Mouse (Mus musculus) cerebellum, adult 2 months (tissue): Measurements from ENCODE around the gene Osbpl10. TPM values are rescaled to one million over a fixed set of nuclear protein-coding genes. Genes with fewer than 3 reads are reported as not detected.
"Not testable (repeated sequence)": the region's sequence is repeated elsewhere in the genome, so short reads cannot be mapped to it uniquely, and the experiment has no call there.

Source experiments
- DNase-seq, 2 experiments: peaks; one replicate each; pipeline ENCODE4 v3.0.0; 2021
- H3K27ac ChIP-seq: fragments of 200-500 bp; 2 replicates; pipeline ENCODE4 v1.5.1; 2012; ENCODE audit warnings: low read length, control low read depth, inconsistent platforms; ENCODE audit not compliant: insufficient read depth
- H3K27me3 ChIP-seq: fragments of 200-500 bp; 2 replicates; pipeline ENCODE4 v1.6.1; 2012; ENCODE audit warnings: inconsistent platforms, mild to moderate bottlenecking, low read length, moderate library complexity; ENCODE audit not compliant: control insufficient read depth, insufficient read depth
- H3K4me1 ChIP-seq: fragments of 200-500 bp; 2 replicates; pipeline ENCODE4 v1.6.1; 2011; ENCODE audit warnings: low read length; ENCODE audit not compliant: control insufficient read depth, insufficient read depth
- H3K4me3 ChIP-seq: fragments of 200-500 bp; replicated peaks from 2 replicates; pipeline ENCODE3; 2011; ENCODE audit warnings: mild to moderate bottlenecking, low read depth, low read length, control low read depth; ENCODE audit not compliant: insufficient read depth
- CTCF ChIP-seq: fragments of 200-500 bp; IDR thresholded peaks from 2 replicates; pipeline ENCODE4 v1.5.1; 2011; ENCODE audit warnings: low read depth, mild to moderate bottlenecking, control low read depth, low read length, moderate library complexity, borderline replicate concordance; ENCODE audit not compliant: insufficient read depth
- POLR2A ChIP-seq: fragments of 200-500 bp; IDR thresholded peaks from 2 replicates; pipeline ENCODE4 v1.6.1; 2011; ENCODE audit warnings: low read length, control low read depth, borderline replicate concordance; ENCODE audit not compliant: insufficient read depth
- WGBS: fragments of 180-500 bp; shearing (Covaris S2); methylation state at CpG from one replicate; pipeline ENCODE4 v1.1.7; 2018; 5-methylcytosine and 5-hydroxymethylcytosine counted together
- polyA plus RNA-seq: library from polyadenylated mRNA; depleted of rRNA; stranded (reverse); fragments of >200 nt; gene quantifications from 2 replicates; pipeline ENCODE4 v1.2.3, GENCODE M21; 2012

Osbpl10 gene
- polyA plus RNA-seq, 1 experiment, result 11.0 TPM

DNA sequence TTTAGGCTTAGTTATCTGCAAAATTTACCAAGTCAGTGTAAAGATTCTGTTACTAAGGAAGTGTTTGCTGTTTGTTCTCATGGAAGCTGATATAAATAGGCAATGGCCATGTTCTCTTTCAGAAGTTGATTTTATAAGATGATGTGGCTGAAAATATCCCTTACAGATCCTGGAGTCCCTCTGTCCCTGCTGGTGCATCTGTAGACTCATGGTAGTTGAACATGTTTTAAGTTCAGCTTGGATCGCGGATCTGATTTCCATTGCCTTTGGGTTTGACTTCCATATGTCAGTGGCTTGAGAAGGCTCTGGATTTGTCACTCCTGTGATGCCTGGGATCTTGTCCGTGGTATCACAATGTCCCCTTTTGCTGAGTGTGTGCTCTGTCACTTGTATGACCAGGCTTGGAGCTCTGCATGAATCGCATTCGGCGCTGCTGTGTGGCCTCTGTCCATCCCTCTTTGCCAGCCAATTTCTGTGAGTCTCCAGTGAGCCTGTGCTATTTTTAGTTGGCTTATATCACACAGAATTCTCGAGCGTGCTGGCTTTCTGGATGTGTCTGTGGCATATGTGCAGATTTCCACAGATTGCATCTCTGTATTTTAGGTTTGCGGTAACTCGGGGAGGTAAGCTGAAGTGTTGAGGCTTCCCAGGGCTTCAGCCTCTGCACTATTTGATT lies 45.5 kb downstream of the Osbpl10 start:
- H3K27ac ChIP-seq, result peak overlapping the region; percentile 17; the same call in 1 of the 2 replicates
- H3K4me3 ChIP-seq, result peak overlapping the region; percentile 14
- H3K4me1 ChIP-seq, result peaks cover 7% of the 10 kb centered on the region
- peak; percentile 59 to 72 for DNase-seq
- TF ChIP-seq CTCF (no peak), POLR2A (no peak)
- no peaks in the 10 kb centered on the region for H3K27me3 ChIP-seq
- 10% methylated on average over 10 of the region's 10 CpGs for WGBS

DNA sequence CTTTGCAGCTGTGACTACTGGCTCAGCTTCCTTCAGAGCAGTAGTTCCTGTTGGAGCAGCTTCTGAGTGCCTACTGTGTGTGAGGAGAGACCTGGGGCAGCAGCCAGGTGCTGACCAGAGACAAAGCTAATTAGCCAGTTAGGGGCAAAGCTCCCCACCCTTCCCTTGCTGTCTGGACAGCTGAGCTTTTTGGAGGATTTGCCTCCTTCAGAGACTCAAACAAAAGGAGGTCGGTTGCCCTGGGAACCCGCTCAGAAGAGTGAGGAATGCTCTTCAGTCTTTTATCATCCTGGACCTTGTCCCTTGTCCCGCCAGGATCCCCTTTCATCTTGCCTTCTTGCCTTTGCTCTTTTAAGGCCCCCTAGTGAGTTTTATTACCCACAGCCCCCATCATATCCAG lies 50.9 kb downstream of the Osbpl10 start:
- 53% methylated on average over 3 of the region's 3 CpGs for WGBS
- H3K27me3 ChIP-seq, result no peaks in the 10 kb centered on the region

GRCm38 (mm10) chr9:115030581-115030980 lies 52.2 kb downstream of the Osbpl10 start:
- Histone ChIP-seq H3K27me3 (no peaks in the 10 kb centered on the region), H3K4me3 (no peak overlapping the region)
- WGBS, result 87% methylated on average over 4 of the region's 4 CpGs

More for the DNA sequence above, 50.9 kb downstream of the Osbpl10 start:
- peaks cover 6% of the 10 kb centered on the region for H3K4me1 ChIP-seq
- H3K27ac ChIP-seq, result no peak overlapping the region
- TF ChIP-seq POLR2A (no peak), CTCF (no peak)
- DNase-seq, result no peak
- no peak overlapping the region for H3K4me3 ChIP-seq

DNA sequence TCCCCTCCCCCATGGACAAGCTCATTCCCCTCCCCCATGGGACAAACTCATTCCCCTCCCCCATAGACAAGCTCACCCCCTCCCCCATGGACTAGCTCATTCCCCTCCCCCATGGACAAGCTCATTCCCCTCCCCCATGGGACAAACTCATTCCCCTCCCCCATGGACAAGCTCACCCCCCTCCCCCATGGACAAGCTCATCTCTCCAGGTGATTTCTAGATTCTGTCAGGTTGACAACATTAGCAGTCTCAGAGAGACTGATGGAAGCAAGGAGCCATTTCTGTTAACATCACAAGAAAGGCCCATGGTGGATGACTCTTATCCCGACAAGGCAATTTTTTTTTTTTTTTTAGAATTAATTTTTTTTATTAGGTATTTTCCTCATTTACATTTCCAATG lies 52.7 kb downstream of the Osbpl10 start:
- not testable (repeated sequence) for H3K27ac ChIP-seq, H3K27me3 ChIP-seq, H3K4me1 ChIP-seq, H3K4me3 ChIP-seq, DNase-seq
- WGBS, result 97% methylated on average over 1 of the region's 1 CpGs

More at GRCm38 (mm10) chr9:115030581-115030980, 52.2 kb downstream of the Osbpl10 start:
- DNase-seq, result no peak
- H3K27ac ChIP-seq, result no peak overlapping the region
- no peak for TF ChIP-seq POLR2A
- no peak for TF ChIP-seq CTCF
- no peaks in the 10 kb centered on the region for H3K4me1 ChIP-seq

GRCm38 (mm10) chr9:115032786-115033185 lies 54.4 kb downstream of the Osbpl10 start:
- TF ChIP-seq CTCF (no peak), POLR2A (no peak)
- 87% methylated on average over 7 of the region's 7 CpGs for WGBS
- no peak overlapping the region for H3K27ac ChIP-seq
- DNase-seq, result no peak
- H3K27me3 ChIP-seq, result no peaks in the 10 kb centered on the region
- no peak overlapping the region for H3K4me3 ChIP-seq
- H3K4me1 ChIP-seq, result no peaks in the 10 kb centered on the region

DNA sequence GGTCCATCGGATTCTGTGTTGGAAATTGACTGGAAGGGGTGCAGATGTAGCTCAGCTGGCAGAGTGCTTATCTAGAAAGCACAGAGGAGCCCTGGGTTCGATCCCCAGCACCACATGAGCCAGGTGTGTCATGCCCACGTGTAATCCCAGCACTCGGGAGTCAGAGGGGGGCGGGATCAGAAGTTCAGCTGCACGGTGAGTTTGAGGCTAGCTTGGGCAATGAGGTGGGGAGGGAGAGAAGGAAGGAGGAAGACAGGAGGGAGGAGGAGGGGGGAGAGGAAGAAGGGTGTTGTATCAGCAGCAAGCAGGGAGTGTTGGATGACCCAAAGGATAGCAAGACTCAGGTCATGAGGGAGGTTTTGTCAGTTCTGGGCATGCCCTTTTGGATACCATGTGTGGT lies 55.9 kb downstream of the Osbpl10 start:
- DNase-seq, result no peak
- WGBS, result 77% methylated on average over 6 of the region's 6 CpGs
- Histone ChIP-seq H3K27ac (no peak overlapping the region), H3K27me3 (no peaks in the 10 kb centered on the region), H3K4me3 (no peak overlapping the region), H3K4me1 (no peaks in the 10 kb centered on the region)
- TF ChIP-seq POLR2A (no peak), CTCF (no peak)

GRCm38 (mm10) chr9:115034788-115035187 lies 56.4 kb downstream of the Osbpl10 start:
- no peaks in the 10 kb centered on the region for H3K27me3 ChIP-seq
- H3K4me3 ChIP-seq, result no peak overlapping the region
- TF ChIP-seq CTCF (no peak), POLR2A (no peak)
- no peaks in the 10 kb centered on the region for H3K4me1 ChIP-seq
- no peak overlapping the region for H3K27ac ChIP-seq
- no peak for DNase-seq
- WGBS, result 76% methylated on average over 7 of the region's 7 CpGs

GRCm38 (mm10) chr9:115038215-115038614 lies 59.8 kb downstream of the Osbpl10 start:
- no peak for TF ChIP-seq POLR2A
- TF ChIP-seq CTCF, result no peak
- H3K27ac ChIP-seq, result no peak overlapping the region

More at GRCm38 (mm10) chr9:115038215-115038614, 59.8 kb downstream of the Osbpl10 start:
- no peak for DNase-seq
- H3K4me3 ChIP-seq, result no peak overlapping the region
- no peaks in the 10 kb centered on the region for H3K27me3 ChIP-seq
- H3K4me1 ChIP-seq, result no peaks in the 10 kb centered on the region
- WGBS, result 44% methylated on average over 14 of the region's 14 CpGs
